Mouse (Mus musculus) lung, embryonic 16.5 days (tissue): ENCODE results near the gene Spats1. TPM values are rescaled to one million over a fixed set of nuclear protein-coding genes. Genes with fewer than 3 reads are reported as not detected.

Experiments used
- ATAC-seq: fragments of 200-750 bp; cut with Nextera tagmentation; 2 replicates; pipeline ENCODE4 v1.8.0; 2017; ENCODE audit warnings: low read depth, mild to moderate bottlenecking, moderate library complexity
- H3K27ac ChIP-seq: fragments of 300-500 bp; sonication (generic); 2 replicates; pipeline ENCODE4 v1.5.1; 2014; ENCODE audit warnings: mild to moderate bottlenecking, control low read depth, low read length
- H3K27me3 ChIP-seq: fragments of 300-500 bp; sonication (generic); 2 replicates; pipeline ENCODE4 v1.6.1; 2014; ENCODE audit warnings: low read depth, low read length, mixed read lengths; ENCODE audit not compliant: control insufficient read depth, insufficient read depth
- H3K36me3 ChIP-seq: fragments of 300-500 bp; sonication (generic); 2 replicates; pipeline ENCODE4 v1.6.1; 2014; ENCODE audit warnings: low read length; ENCODE audit not compliant: control insufficient read depth, insufficient read depth
- H3K4me1 ChIP-seq: fragments of 300-500 bp; sonication (generic); replicated peaks from 2 replicates; pipeline ENCODE4 v1.6.1; 2014; ENCODE audit warnings: low read length, mixed read lengths; ENCODE audit not compliant: control insufficient read depth, insufficient read depth
- H3K4me2 ChIP-seq: fragments of 300-500 bp; sonication (generic); 2 replicates; pipeline ENCODE4 v1.6.1; 2014; ENCODE audit warnings: low read depth, low read length, control low read depth
- H3K4me3 ChIP-seq: fragments of 300-500 bp; sonication (generic); 2 replicates; pipeline ENCODE4 v1.5.1; 2014; ENCODE audit warnings: mild to moderate bottlenecking, low read length, control low read depth
- H3K9ac ChIP-seq: fragments of 300-500 bp; sonication (generic); 2 replicates; pipeline ENCODE4 v1.6.1; 2014; ENCODE audit warnings: low read length, control low read depth
- H3K9me3 ChIP-seq: fragments of 300-500 bp; sonication (generic); 2 replicates; pipeline ENCODE4 v1.6.1; 2016; ENCODE audit warnings: low read length; ENCODE audit not compliant: control insufficient read depth
- WGBS: fragments of 180-500 bp; shearing (Covaris S2); extraction: QIAGEN DNeasy Blood & Tissue Kit; methylation state at CpG from one replicate; pipeline ENCODE4 v1.1.7; 2014; 5-methylcytosine and 5-hydroxymethylcytosine counted together
- polyA plus RNA-seq: library from polyadenylated mRNA; unstranded; fragments of >200 nt; fragmentation: Nextera tagmentation; extraction: Ambion mirVana; gene quantifications from 2 replicates; pipeline ENCODE4 v1.2.1, GENCODE M21; 2015

Spats1 gene
- 0.96 and 1.2 TPM in 2 replicates for polyA plus RNA-seq

GRCm38 (mm10) chr17:45474669-45475465, at the start of gene Spats1:
Spats1 (minus strand) TSS chr17:45475415.
- Histone ChIP-seq H3K9me3 (no peaks in the 10 kb centered on the region), H3K4me3 (peak within 1 kb of the TSS; percentile 48), H3K27ac (no peak within 1 kb of the TSS), H3K36me3 (no peaks in the 10 kb centered on the region), H3K9ac (no peak within 1 kb of the TSS), H3K4me1 (peaks cover 3% of the 10 kb centered on the region; the same call in 1 of the 2 replicates), H3K27me3 (peaks cover 2% of the 10 kb centered on the region; the same call in 1 of the 2 replicates), H3K4me2 (peak within 1 kb of the TSS; percentile 59)
- WGBS = 4% methylated on average over 30 of the region's 30 CpGs
- peak; percentile 78 for ATAC-seq

- no peak overlapping the region for H3K4me3 ChIP-seq
- 47% methylated on average over 4 of the region's 4 CpGs for WGBS
- no peaks in the 10 kb centered on the region for H3K9me3 ChIP-seq
- H3K4me1 ChIP-seq = peaks cover 9% of the 10 kb centered on the region
- no peak for ATAC-seq
- H3K27me3 ChIP-seq = peaks cover 3% of the 10 kb centered on the region
- no peak overlapping the region for H3K9ac ChIP-seq
- H3K4me2 ChIP-seq = no peak overlapping the region
- no peaks in the 10 kb centered on the region for H3K36me3 ChIP-seq
- no peak overlapping the region for H3K27ac ChIP-seq
Observed at GRCm38 (mm10) chr17:45524961-45525360, 49.7 kb upstream of the Spats1 start.

GRCm38 (mm10) chr17:45523263-45523662, 48.0 kb upstream of the Spats1 start, which contains the start of gene Tcte1:
Tcte1 (plus strand) TSS chr17:45523434.
- Histone ChIP-seq H3K4me2 (peak within 1 kb of the TSS; percentile 74), H3K9ac (peak within 1 kb of the TSS; percentile 58), H3K27ac (no peak within 1 kb of the TSS), H3K36me3 (no peaks in the 10 kb centered on the region), H3K4me1 (peaks cover 9% of the 10 kb centered on the region), H3K4me3 (peak within 1 kb of the TSS; percentile 44), H3K9me3 (no peaks in the 10 kb centered on the region), H3K27me3 (no peaks in the 10 kb centered on the region; the same call in 1 of the 2 replicates)
- ATAC-seq = peak; percentile 84
- 3% methylated on average over 20 of the region's 21 CpGs for WGBS

DNA sequence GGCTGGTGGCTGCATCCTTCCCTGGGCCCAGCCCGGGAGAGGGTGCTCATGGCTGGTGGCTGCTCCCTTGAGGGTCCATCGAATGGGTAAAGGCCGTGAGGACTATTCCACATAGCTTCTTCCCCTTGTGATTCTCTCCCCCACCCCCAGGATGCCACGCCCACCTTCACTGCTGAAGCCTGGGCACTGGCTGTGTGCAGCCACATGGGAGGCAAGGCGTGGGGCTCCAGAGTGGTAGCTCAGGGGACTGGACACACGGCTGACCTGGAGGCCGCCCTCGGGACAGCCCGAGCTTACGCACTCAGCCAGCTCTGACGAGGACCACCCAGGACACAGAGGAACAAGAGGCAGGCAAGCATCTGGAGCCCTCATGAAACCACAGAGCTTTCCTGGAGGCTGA, 44.9 kb upstream of the Spats1 start:
- Histone ChIP-seq H3K9ac (no peak overlapping the region), H3K36me3 (no peaks in the 10 kb centered on the region), H3K9me3 (no peaks in the 10 kb centered on the region), H3K27me3 (no peaks in the 10 kb centered on the region; the same call in 1 of the 2 replicates), H3K4me1 (peaks cover 9% of the 10 kb centered on the region), H3K4me3 (no peak overlapping the region), H3K27ac (no peak overlapping the region), H3K4me2 (no peak overlapping the region)
- WGBS = 81% methylated on average over 11 of the region's 11 CpGs
- no peak for ATAC-seq

DNA sequence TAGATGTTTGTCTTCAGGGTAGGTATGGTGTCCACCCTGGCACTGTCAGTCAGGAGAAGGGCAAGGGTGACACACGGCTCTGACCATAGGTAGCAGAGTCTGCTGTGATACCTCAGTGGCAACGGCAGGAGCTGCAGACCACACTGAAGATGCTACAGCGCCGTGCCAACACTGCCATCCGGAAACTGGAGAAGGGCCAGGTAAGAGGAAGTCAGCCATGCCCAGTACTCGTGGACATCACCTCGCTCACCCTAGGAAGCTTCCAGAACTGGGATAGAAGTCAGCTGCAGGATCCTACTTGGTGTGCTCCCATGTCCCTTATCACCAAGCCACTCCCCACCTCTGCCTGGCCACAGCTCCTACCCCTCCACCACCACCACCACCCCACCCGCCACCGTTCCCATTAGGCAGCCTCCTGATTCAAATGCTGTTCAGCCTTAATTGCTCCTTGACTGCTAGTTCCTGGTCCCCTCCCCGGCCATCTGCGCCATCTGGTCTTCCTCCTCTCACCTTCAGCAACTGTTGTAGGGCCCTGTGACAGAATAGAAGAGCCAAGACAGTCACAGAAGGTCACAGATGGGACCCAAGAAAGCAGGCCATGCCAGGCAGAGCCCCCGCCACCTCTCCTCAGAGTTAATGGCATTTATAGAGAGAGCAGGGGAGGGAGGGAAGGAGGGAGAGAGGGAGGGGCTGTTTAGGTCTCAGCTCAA, 43.7 kb upstream of the Spats1 start:
- no peak for ATAC-seq
- H3K27ac ChIP-seq = no peak overlapping the region
- H3K9ac ChIP-seq = no peak overlapping the region
- no peaks in the 10 kb centered on the region; the same call in 1 of the 2 replicates for H3K27me3 ChIP-seq
- no peak overlapping the region for H3K4me3 ChIP-seq
- H3K4me1 ChIP-seq = peaks cover 9% of the 10 kb centered on the region
- no peaks in the 10 kb centered on the region for H3K9me3 ChIP-seq
- H3K4me2 ChIP-seq = no peak overlapping the region
- 85% methylated on average over 12 of the region's 12 CpGs for WGBS
- no peaks in the 10 kb centered on the region for H3K36me3 ChIP-seq

DNA sequence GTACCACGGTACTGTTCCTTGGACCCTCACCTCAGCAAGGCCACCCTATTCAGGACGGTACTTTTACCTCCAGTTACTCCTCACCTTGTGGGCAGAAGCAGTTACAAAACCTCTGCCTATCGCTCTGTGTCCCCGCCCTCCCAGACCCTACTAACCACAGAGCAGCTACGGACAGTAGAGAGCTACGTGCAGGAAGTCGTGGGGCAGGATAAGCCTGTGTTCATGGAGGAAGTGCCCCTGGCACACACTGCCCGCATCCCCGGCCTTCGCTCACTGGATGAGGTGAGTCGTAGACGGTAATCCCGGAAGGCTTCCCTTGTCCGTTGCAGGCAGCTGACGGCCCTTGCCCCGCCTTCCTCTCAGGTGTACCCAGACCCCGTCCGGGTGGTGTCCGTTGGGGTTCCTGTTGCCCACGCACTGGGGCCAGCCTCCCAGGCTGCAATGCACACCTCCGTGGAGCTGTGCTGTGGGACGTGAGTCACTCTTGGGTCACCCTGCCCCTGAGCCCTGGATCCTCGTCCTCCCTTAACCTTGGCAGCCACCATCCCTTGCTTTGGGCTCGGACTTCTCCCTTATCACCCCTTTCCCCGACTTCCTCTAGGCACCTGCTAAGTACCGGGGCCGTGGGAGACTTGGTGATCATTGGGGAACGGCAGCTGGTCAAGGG, 42.5 kb upstream of the Spats1 start:
- WGBS = 86% methylated on average over 28 of the region's 28 CpGs
- Histone ChIP-seq H3K27me3 (no peaks in the 10 kb centered on the region), H3K27ac (no peak overlapping the region), H3K9ac (no peak overlapping the region), H3K4me2 (no peak overlapping the region), H3K9me3 (no peaks in the 10 kb centered on the region), H3K4me1 (0 out of 2 replicates have a peak, but pooled peaks cover 3% of the 10 kb centered on the region), H3K4me3 (no peak overlapping the region), H3K36me3 (no peaks in the 10 kb centered on the region)
- no peak for ATAC-seq

- 94% methylated on average over 21 of the region's 21 CpGs for WGBS
- no peak for ATAC-seq
- no peaks in the 10 kb centered on the region for H3K36me3 ChIP-seq
- H3K4me3 ChIP-seq = no peak overlapping the region
- no peak overlapping the region for H3K4me2 ChIP-seq
- H3K4me1 ChIP-seq = no peaks in the 10 kb centered on the region
- no peak overlapping the region for H3K9ac ChIP-seq
- no peaks in the 10 kb centered on the region for H3K9me3 ChIP-seq
- H3K27me3 ChIP-seq = no peaks in the 10 kb centered on the region
- H3K27ac ChIP-seq = no peak overlapping the region
Observed at GRCm38 (mm10) chr17:45517135-45517534, 41.9 kb upstream of the Spats1 start.

DNA sequence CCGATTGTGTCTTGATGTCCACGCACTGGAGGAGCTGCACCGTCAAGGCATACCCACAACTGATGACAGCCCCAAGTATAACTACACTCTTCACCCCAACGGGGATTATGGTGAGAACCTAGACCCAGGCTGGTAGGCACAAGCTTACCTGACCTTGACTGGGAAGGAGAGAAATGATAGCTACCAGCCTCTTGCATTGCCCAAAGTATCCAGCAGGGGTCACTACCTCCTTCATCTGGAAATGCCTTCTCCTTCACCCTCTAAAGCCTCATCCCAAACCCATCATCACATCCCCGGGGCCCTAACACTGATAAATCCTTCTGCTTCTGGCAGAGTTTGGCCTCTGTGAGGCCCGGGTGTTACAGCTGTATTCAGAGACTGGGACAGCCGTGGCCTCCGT, 41.3 kb upstream of the Spats1 start:
- Histone ChIP-seq H3K27me3 (no peaks in the 10 kb centered on the region), H3K4me1 (no peaks in the 10 kb centered on the region), H3K9me3 (no peaks in the 10 kb centered on the region), H3K4me3 (no peak overlapping the region), H3K36me3 (no peaks in the 10 kb centered on the region), H3K4me2 (no peak overlapping the region), H3K9ac (no peak overlapping the region), H3K27ac (no peak overlapping the region)
- ATAC-seq = 0 out of 2 replicates have a peak, but pooled peaks have one; percentile 8
- WGBS = 47% methylated on average over 8 of the region's 8 CpGs

DNA sequence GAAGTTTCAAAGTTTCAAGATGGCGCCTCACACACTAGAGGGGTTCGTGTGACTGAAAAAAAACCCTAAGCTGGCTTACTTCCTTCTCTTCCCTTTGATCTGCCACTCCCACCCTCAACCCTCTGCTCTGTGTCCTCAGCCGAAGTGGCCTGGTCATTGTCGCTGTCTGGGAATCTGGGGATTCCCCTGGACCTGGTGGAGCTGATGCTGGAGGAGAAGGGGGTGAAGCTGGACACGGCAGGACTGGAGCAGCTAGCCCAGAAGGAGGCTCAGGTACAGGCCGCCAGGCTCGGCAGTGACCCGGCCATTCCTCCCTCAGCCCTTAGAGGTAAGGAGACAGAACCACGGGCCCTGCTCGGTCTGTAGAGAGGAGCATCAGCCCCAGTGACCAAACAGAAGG, 40.6 kb upstream of the Spats1 start:
- Histone ChIP-seq H3K27me3 (no peaks in the 10 kb centered on the region), H3K9ac (no peak overlapping the region), H3K4me1 (no peaks in the 10 kb centered on the region), H3K4me2 (no peak overlapping the region), H3K27ac (no peak overlapping the region), H3K36me3 (no peaks in the 10 kb centered on the region), H3K4me3 (no peak overlapping the region), H3K9me3 (no peaks in the 10 kb centered on the region)
- WGBS = 78% methylated on average over 10 of the region's 10 CpGs
- no peak for ATAC-seq
